Comparison of ENCODE assay signal across 30 mouse cellular contexts in the genomic region with DNA sequence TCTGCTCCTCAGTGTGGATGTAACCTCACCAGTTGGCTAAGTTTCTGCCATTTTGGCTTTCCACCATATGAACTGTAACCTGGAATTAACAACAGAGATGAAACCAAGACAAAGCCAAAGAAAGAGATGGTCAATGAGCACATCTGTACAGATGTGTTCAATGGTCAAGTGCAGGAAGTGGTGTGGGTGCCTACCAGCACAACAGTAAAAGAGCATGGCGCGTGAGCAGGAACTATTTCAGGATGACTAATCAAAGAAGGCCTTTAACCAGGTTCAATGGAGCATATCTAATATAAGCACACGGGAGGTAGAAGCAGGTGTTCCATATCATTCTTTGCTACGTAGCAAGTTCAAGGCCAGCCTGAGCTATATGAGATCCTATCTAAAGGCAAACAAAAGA.
"Had no signal": no experiment of that assay in that cellular context is flagged by ENCODE, and none has a peak within 500 bp of the region (broad histone marks: within the 10 kb centered on the region; RNA-seq: fewer than 3 reads in every experiment).

No protein-coding gene starts in this region.

- H3K4me3 ChIP-seq: limb, embryonic 10.5 days; limb, embryonic 12.5 days; limb, embryonic 13.5 days; limb, embryonic 15.5 days; liver, embryonic 12.5 days; liver, embryonic 13.5 days; liver, embryonic 15.5 days; lung, embryonic 15.5 days; megakaryocyte, embryonic 14.5 days; midbrain, embryonic 10.5 days; midbrain, embryonic 12.5 days; midbrain, embryonic 13.5 days; midbrain, embryonic 15.5 days; myocyte; neural tube, embryonic 12.5 days had no signal

- H3K9me3 ChIP-seq: limb, embryonic 10.5 days; limb, embryonic 12.5 days; limb, embryonic 13.5 days; limb, embryonic 15.5 days; liver, embryonic 12.5 days; liver, embryonic 13.5 days; liver, embryonic 15.5 days; lung, embryonic 15.5 days; midbrain, embryonic 10.5 days; midbrain, embryonic 12.5 days; midbrain, embryonic 13.5 days; midbrain, embryonic 15.5 days; neural tube, embryonic 12.5 days had no signal

- H3K36me3 ChIP-seq: limb, embryonic 10.5 days; limb, embryonic 12.5 days; limb, embryonic 13.5 days; limb, embryonic 15.5 days; liver, embryonic 12.5 days; liver, embryonic 13.5 days; liver, embryonic 15.5 days; lung, embryonic 15.5 days; midbrain, embryonic 10.5 days; midbrain, embryonic 12.5 days; midbrain, embryonic 13.5 days; midbrain, embryonic 15.5 days; neural tube, embryonic 12.5 days had no signal

- H3K4me1 ChIP-seq: limb, embryonic 15.5 days; liver, embryonic 12.5 days; liver, embryonic 13.5 days; liver, embryonic 15.5 days; lung, embryonic 15.5 days; midbrain, embryonic 10.5 days; midbrain, embryonic 12.5 days; midbrain, embryonic 13.5 days; midbrain, embryonic 15.5 days; neural tube, embryonic 12.5 days had no signal

- H3K27ac ChIP-seq: limb, embryonic 10.5 days; limb, embryonic 12.5 days; limb, embryonic 13.5 days; limb, embryonic 15.5 days; liver, embryonic 12.5 days; liver, embryonic 13.5 days; liver, embryonic 14.5 days; liver, embryonic 15.5 days; lung, embryonic 15.5 days; macrophage; midbrain, embryonic 10.5 days; midbrain, embryonic 12.5 days; midbrain, embryonic 13.5 days; midbrain, embryonic 15.5 days; neural tube, embryonic 12.5 days had no signal

- H3K27me3 ChIP-seq: limb, embryonic 12.5 days; limb, embryonic 13.5 days; limb, embryonic 15.5 days; liver, embryonic 12.5 days; liver, embryonic 13.5 days; liver, embryonic 15.5 days; lung, embryonic 15.5 days; midbrain, embryonic 12.5 days; midbrain, embryonic 13.5 days; midbrain, embryonic 15.5 days; neural tube, embryonic 12.5 days had no signal

- DNase-seq: left cerebral cortex, postnatal 4 days; liver; liver, embryonic 13.5 days; liver, postnatal 0 days; lung, adult 18-20 months; lung, adult 2 months; lung, embryonic 14.5 days; lung, postnatal 10 days; lung, postnatal 14 days; lung, postnatal 36 days; lung, postnatal 4 days; midbrain, embryonic 14.5 days had no signal

- H3K9ac ChIP-seq: limb, embryonic 12.5 days; limb, embryonic 13.5 days; limb, embryonic 15.5 days; liver, embryonic 12.5 days; liver, embryonic 13.5 days; liver, embryonic 14.5 days; liver, embryonic 15.5 days; liver, postnatal 0 days; lung, embryonic 14.5 days; lung, embryonic 15.5 days; midbrain, embryonic 12.5 days; midbrain, embryonic 13.5 days; midbrain, embryonic 15.5 days; neural tube, embryonic 12.5 days had no signal

- H3K4me2 ChIP-seq: limb, embryonic 12.5 days; limb, embryonic 13.5 days; limb, embryonic 15.5 days; liver, embryonic 11.5 days; liver, embryonic 12.5 days; liver, embryonic 13.5 days; liver, embryonic 15.5 days; lung, embryonic 14.5 days; lung, embryonic 15.5 days; midbrain, embryonic 11.5 days; midbrain, embryonic 12.5 days; midbrain, embryonic 13.5 days; midbrain, embryonic 15.5 days; neural tube, embryonic 12.5 days had no signal
